Mouse (Mus musculus): ENCODE data around the gene Usp25. TPM values are rescaled to one million over a fixed set of nuclear protein-coding genes. Genes with fewer than 3 reads are reported as not detected.
A peak's percentile ranks its signal among the peaks of the same experiment; 100 is the strongest.

Usp25 gene
- total RNA-seq, 2 experiments from 2014 or later: 68.3 to 81.6 TPM

- intact Hi-C loops (cut with DNase I): no loop called here
- no peak for DNase-seq
These were observed 16.9 kb downstream of the Usp25 start for GRCm38 (mm10) chr16:77030435-77030834.

GRCm38 (mm10) chr16:77034329-77034728 is 20.8 kb downstream of the Usp25 start:
- no peak for DNase-seq
- intact Hi-C loops (cut with DNase I): no loop called here

- intact Hi-C loops (cut with DNase I): no loop called here
- no peak for DNase-seq
These were observed 21.2 kb downstream of the Usp25 start for GRCm38 (mm10) chr16:77034751-77035150.

GRCm38 (mm10) chr16:77041573-77041972 is 28.1 kb downstream of the Usp25 start:
- intact Hi-C loops (cut with DNase I): no loop called here
- DNase-seq: no peak

- no peak for DNase-seq
- intact Hi-C loops (cut with DNase I): no loop called here
These were observed 30.0 kb downstream of the Usp25 start for GRCm38 (mm10) chr16:77043499-77043898.

- intact Hi-C loops (cut with DNase I): no loop called here
- no peak for DNase-seq
These were observed 40.7 kb downstream of the Usp25 start for GRCm38 (mm10) chr16:77054184-77054583.

DNA sequence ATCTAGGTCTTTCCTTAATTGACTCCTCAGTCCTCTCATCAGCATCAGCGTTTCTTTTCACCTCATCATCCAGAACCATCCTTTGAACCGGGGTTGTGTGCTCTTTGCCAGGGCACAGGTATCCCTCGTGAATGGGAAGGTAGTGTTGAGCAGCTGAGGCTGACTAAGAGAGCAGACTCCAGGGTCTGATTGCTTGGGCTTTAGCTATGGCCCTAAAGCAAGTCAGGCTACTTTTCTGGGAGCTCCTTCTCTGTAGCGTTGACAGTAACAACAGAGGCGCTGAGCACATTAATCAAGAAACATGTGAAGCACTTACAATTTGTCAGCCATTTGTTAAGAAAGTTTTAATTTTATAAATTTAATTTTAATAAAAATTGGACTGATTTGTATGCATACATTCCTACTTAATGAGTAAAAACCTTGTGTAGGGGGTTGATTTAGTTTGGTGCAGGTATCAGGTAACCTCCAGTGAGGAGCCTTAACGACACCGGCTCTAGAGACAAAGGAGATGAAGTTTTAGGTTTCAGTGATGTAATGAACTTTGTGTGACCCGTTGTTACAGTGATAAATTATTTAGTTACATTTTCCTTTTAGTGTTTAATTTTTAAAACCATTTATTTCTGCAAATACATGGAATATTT is 42.1 kb downstream of the Usp25 start:
- intact Hi-C loops (cut with DNase I): no loop called here
- DNase-seq: no peak

GRCm38 (mm10) chr16:77056160-77056520 is 42.6 kb downstream of the Usp25 start:
- intact Hi-C loops (cut with DNase I): no loop called here
- DNase-seq: no peak

GRCm38 (mm10) chr16:77058567-77058966 is 45.1 kb downstream of the Usp25 start:
- intact Hi-C loops (cut with DNase I): no loop called here
- no peak for DNase-seq

- intact Hi-C loops (cut with DNase I): loop anchor here (5.0 kb wide), 1 partner anchor 48 kb away; the partner anchor contains the start of gene Usp25
- peak in 1 of 2 experiments; percentile 38 for DNase-seq
These were observed 46.7 kb downstream of the Usp25 start for GRCm38 (mm10) chr16:77060166-77060565.

DNA sequence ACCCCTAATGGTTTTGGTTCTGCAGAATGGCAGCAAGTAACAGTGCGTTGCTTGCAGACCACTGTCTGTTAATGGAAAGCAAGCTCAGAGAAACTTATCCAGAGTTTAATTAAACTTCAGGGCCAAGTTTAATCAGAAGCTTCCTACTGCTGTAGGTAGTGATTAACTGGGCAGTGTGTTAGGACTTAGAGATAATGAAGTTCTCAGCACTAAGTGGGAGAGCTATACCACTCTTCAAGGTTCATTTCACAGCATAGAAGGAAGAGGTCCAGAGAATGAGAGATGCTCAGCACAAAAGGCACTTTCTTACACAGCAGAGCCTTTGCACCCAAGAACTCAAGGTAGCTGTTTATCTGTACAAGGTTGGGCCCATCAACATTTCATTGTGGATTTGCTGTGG is 50.4 kb downstream of the Usp25 start:
- no peak for DNase-seq
- intact Hi-C loops (cut with DNase I): loop anchor here (5.0 kb wide), 1 partner anchor 52 kb away; the partner anchor contains the start of gene Usp25

DNA sequence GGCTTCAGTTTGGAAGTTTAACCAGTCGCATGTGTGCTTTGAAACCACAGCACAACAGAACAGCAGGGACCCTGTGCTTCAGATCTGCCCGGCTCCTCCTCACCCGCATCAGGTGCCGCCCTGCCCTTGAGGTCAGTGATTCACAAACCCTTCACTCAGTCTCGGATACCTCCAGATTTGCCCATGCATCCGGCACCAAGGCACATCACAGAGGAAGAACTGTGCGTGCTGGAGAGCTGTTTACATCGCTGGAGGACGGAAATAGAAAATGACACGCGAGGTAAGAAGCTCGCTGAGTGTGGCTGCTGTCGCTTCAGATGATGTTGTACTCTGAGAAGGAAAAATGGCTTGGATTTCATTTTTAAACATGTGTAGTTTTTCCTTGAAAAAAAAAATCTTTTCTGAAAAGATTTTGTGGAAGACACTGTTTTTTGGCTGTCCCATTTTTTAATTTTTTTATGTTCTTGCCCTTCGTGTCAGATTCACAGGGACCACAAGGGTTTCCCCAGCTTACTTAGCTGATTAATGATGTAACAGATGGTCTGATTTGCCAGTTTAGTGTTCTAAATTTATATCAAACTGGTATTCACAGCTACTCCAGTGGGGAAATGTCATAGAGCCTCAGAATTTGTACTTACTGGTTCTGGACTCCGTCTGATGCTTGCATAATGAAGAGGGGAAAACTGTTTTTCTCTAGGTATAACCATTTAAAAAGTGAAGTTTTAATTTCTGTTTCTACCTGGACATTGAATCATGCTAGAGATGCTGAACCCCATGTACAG is 63.6 kb downstream of the Usp25 start:
- intact Hi-C loops (cut with DNase I): no loop called here
- peak in 1 of 2 experiments; percentile 4 for DNase-seq

DNA sequence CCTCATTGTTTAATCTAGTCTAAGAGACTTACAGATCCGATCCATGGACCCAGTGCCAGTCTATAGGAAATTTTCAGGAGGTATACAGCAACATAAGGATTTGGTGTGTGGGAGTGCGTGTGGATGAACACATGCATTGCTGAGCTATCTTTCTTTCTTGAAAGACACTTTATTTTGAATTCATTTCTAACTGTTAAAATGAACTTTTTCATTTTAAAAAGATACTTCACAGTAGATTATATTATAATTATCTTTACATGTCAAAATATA is 64.2 kb downstream of the Usp25 start:
- intact Hi-C loops (cut with DNase I): no loop called here
- no peak for DNase-seq

DNA sequence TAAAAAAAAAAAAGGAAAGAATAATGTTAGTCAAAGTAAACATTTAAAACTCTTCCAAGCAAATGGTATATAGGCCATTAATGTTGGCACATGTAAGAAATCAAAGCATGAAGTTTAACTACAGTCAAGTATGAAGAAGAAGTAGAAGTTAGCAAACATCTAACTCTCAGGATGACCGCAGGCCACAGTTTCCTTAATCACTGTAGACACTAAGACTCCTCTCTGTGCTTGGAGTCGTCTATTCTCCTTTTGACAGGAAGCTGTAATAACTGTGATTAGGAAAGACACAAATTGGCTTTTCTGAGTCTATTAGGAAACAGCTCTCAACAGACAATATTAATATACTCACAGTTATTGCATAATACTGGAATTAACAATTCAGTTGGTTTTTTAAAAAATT is 70.6 kb downstream of the Usp25 start:
- intact Hi-C loops (cut with DNase I): no loop called here
- no peak for DNase-seq

- intact Hi-C loops (cut with DNase I): no loop called here
These were observed 76.3 kb downstream of the Usp25 start for GRCm38 (mm10) chr16:77089806-77090205.

GRCm38 (mm10) chr16:77093526-77093925 is 80.0 kb downstream of the Usp25 start:
- intact Hi-C loops (cut with DNase I): no loop called here

More at GRCm38 (mm10) chr16:77089806-77090205, 76.3 kb downstream of the Usp25 start:
- no peak for DNase-seq

DNA sequence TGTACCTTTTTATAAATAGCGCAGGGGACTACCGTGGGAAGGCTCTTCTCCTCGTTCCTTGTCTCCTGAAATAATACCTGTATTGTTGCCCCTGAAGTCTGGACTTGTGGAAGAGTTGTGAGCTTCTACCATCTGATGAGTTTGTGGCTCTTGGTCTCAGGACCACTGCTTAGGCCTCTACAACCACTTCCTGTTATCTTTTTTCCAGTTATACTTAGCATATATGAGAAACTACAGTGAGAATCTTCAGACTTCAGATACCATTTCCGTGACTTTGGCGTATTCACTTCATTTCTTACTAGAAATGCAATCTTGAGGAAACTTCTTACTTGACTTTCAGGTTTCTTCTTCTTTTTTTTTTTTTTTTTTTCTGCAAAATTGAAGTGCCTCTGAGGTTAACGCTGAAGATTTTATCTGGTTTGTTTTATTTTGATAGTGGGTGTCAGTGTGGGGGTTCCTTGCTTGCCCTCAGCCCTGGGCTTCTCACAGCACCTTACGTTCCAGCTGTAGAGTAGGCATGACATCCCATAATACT is 81.6 kb downstream of the Usp25 start:
- intact Hi-C loops (cut with DNase I): no loop called here
- DNase-seq: no peak

More at GRCm38 (mm10) chr16:77093526-77093925, 80.0 kb downstream of the Usp25 start:
- DNase-seq: peak in 1 of 2 experiments; percentile 18

DNA sequence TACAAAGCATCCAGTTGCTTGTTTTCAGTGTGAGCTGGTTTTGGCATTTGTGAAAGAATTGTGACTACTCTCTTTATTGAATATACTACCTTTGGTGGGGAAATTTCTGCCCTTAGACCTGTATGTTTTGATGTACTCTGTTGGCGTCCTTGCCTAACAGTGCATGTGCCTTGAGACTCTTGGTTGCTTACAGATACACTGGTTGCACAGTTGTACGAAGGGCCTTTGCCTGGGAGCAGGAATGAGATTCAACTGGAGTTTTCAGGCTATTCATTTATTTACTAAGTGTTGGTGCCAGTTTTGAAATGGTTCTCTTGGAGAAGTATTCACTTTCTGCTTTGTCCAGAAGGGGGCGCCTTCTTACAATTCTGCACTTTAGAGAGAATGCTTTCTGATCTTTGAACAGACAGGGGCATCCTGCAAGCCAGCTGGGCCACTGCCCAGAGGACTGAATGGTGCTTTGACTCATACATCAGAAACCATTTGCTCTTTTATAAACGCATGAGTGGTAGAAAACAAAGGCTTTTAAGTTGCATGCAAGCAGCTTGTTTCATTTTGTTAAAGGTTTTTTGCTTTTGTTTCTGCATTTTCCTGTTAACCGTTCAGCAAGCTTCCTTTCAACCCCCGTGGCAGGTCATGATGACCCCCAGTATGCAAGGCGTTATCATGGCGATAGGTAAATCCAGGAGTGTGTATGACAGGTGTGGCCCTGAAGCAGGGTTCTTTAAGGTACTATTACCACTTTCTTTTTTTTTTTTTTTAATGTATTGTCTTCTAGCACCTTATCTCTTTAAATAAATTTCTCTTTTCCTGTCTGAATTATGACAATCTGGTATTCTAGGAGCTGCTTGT is 85.7 kb downstream of the Usp25 start:
- intact Hi-C loops (cut with DNase I): no loop called here
- peak; percentile 52 to 70 for DNase-seq

DNA sequence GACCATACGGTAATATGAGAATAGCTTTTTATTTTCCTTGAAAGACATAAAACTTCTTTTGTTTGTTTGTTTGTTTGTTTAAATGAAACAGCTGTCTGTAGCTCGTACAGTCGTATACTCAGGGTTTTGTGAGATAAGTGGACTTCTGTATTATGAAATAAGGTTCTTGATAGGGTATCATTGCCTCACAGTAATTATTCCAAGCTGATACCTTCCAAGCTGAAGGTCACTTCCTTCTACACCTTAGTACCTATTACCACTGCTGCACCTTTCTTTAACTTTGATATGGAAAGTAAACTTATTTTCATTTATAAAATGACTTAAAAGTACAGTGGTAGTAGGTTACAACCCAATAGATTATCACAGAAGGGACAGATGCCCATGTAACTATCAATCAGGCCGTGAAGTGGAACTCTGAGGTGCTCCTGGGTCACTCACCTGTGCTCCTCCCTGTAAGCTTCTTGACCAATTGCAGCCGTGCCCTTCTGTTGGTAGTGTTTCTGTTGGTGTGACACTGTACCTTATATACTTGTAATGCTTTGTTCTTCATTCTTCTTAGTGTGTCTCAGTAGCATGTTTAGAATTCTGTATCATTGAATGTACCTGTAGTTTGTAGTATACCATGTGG is 90.2 kb downstream of the Usp25 start:
- intact Hi-C loops (cut with DNase I): no loop called here
- DNase-seq: no peak

DNA sequence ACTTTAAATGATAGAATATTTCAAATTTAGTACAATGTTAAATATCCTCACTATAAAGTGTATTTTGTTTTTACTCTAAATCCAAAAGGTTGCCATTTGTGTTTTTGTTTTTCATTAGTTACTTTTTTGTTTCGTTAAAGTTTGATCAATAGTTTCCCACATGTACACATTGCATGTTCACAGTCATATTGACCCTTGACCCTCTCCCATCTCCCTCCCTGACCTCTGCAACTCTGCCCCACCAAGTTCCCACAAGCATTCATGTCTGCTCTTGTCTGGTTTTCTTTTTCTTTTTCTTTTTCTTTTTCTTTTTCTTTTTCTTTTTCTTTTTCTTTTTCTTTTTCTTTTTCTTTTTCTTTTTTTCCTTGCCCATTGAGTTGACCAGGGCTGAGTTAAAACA is 97.8 kb downstream of the Usp25 start:
- DNase-seq: no peak
- intact Hi-C loops (cut with DNase I): no loop called here

GRCm38 (mm10) chr16:77125908-77126307 is 112.4 kb downstream of the Usp25 start:
- intact Hi-C loops (cut with DNase I): loop anchor here (5.0 to 10.0 kb wide), 3 partner anchors 321 to 1219 kb away; no protein-coding TSS in a partner anchor
- no peak for DNase-seq
